Comparison of ENCODE assay signal across 18 mouse cellular contexts in the genomic region with DNA sequence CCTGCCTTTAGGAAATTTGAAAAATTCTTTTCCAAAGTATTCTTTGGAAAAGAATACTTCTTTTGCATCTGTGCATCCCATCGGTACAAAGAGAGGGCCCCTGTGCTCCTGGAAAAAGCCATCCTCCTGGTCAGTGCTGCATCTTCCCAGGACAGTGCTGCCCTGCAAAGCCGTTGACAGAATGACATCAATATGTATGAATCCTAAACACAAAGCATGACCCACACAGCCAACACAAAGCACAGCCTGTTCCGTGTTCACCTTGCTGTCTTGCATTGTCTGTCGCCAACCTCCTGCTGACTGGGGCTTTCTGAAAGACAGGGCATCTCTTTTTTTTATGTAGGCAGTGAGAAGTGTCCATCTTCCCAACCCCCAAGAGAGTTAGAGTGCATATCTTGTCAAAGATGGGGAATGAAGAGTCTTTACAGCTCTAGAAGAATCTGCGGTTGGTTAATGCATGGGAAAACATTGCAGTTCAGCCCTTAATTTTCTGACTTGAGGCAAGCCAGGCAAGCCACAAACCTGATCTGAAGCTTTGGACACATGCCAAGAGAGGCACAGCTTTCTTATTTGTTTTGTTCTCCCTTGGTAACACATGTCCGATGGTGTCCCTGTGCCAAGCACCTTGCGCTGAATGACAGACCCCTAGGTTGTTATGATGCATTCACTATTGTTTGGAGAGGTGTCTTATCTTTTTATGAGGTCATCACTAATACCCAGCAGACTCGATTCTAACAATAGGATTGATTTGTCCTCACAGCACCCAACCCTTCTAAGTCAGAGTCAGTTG. TPM values are rescaled to one million over a fixed set of nuclear protein-coding genes. Genes with fewer than 3 reads are reported as not detected.
A peak's percentile ranks its signal among the peaks of the same experiment; 100 is the strongest.
DNase-seq lines count a peak whose midpoint lies in the region; ATAC-seq lines count a peak whose summit lies in the region.
"Had no signal": no experiment of that assay in that cellular context is flagged by ENCODE, and none has a peak within 500 bp of the region (broad histone marks: within the 10 kb centered on the region; RNA-seq: fewer than 3 reads in every experiment).

No protein-coding gene starts in this region.

- H3K4me2 ChIP-seq in forebrain, embryonic 13.5 days, result no peak overlapping the region
- H3K4me2 ChIP-seq in forebrain, embryonic 16.5 days (ENCODE audit: low read length), result no peak overlapping the region
- no peak overlapping the region for H3K4me2 ChIP-seq in intestine, embryonic 15.5 days (replicated peaks)
- no peak overlapping the region for H3K4me2 ChIP-seq in intestine, embryonic 16.5 days (ENCODE audit: low read depth, low read length)
- no peak overlapping the region for H3K4me2 ChIP-seq in midbrain, embryonic 13.5 days (replicated peaks)
- H3K4me2 ChIP-seq: embryonic facial prominence, embryonic 12.5 days; limb, embryonic 15.5 days; neural tube, embryonic 15.5 days had no signal

- H3K4me1 ChIP-seq in forebrain, embryonic 13.5 days, result peaks cover 12% of the 10 kb centered on the region
- no peaks in the 10 kb centered on the region for H3K4me1 ChIP-seq in forebrain, embryonic 16.5 days (replicated peaks; ENCODE audit: control insufficient read depth, insufficient read depth, low read length)
- 0 out of 2 replicates have a peak, but pooled peaks cover 4% of the 10 kb centered on the region for H3K4me1 ChIP-seq in intestine, embryonic 15.5 days (replicated peaks)
- no peaks in the 10 kb centered on the region for H3K4me1 ChIP-seq in intestine, embryonic 16.5 days (ENCODE audit: control insufficient read depth, insufficient read depth, low read length)
- peaks cover 14% of the 10 kb centered on the region for H3K4me1 ChIP-seq in hindbrain, embryonic 10.5 days (replicated peaks)
- H3K4me1 ChIP-seq in midbrain, embryonic 13.5 days (replicated peaks), result peaks cover 11% of the 10 kb centered on the region
- H3K4me1 ChIP-seq: embryonic facial prominence, embryonic 12.5 days; limb, embryonic 15.5 days had no signal

- H3K9me3 ChIP-seq in forebrain, embryonic 13.5 days (replicated peaks), result no peaks in the 10 kb centered on the region
- no peaks in the 10 kb centered on the region for H3K9me3 ChIP-seq in forebrain, embryonic 16.5 days (ENCODE audit: control insufficient read depth, low read length)
- no peaks in the 10 kb centered on the region for H3K9me3 ChIP-seq in intestine, embryonic 15.5 days
- H3K9me3 ChIP-seq in intestine, embryonic 16.5 days (ENCODE audit: control insufficient read depth, low read length), result no peaks in the 10 kb centered on the region
- H3K9me3 ChIP-seq in hindbrain, embryonic 10.5 days, result 0 out of 2 replicates have a peak, but pooled peaks cover 4% of the 10 kb centered on the region
- H3K9me3 ChIP-seq in midbrain, embryonic 13.5 days, result no peaks in the 10 kb centered on the region
- H3K9me3 ChIP-seq: embryonic facial prominence, embryonic 12.5 days; limb, embryonic 15.5 days; neural tube, embryonic 15.5 days had no signal

- DNase-seq in hindbrain, embryonic 10.5 days (ENCODE audit: low spot score), result peak; percentile 43
- no peak for DNase-seq in gastrocnemius, postnatal 4 days (ENCODE audit: low spot score in 2 of 2)
- DNase-seq in gastrocnemius, adult 8-10 months (ENCODE audit: low spot score in 2 of 2), result no peak
- DNase-seq: adrenal gland, postnatal 36 days; cerebellum, postnatal 36 days; kidney, postnatal 10 days; lung, adult 2 months; thymus, postnatal 36 days had no signal

- no peak overlapping the region for H3K4me3 ChIP-seq in forebrain, embryonic 13.5 days
- no peak overlapping the region for H3K4me3 ChIP-seq in forebrain, embryonic 16.5 days (replicated peaks; ENCODE audit: low read length)
- H3K4me3 ChIP-seq in intestine, embryonic 15.5 days (replicated peaks), result no peak overlapping the region
- H3K4me3 ChIP-seq in intestine, embryonic 16.5 days (ENCODE audit: low read length), result no peak overlapping the region
- H3K4me3 ChIP-seq in hindbrain, embryonic 10.5 days, result no peak overlapping the region
- no peak overlapping the region for H3K4me3 ChIP-seq in midbrain, embryonic 13.5 days (replicated peaks)
- H3K4me3 ChIP-seq: embryonic facial prominence, embryonic 12.5 days; limb, embryonic 15.5 days; neural tube, embryonic 15.5 days had no signal

- 56% methylated on average over 8 of the region's 8 CpGs for WGBS in forebrain, embryonic 13.5 days
- 48% methylated on average over 8 of the region's 8 CpGs for WGBS in forebrain, embryonic 16.5 days
- WGBS in intestine, embryonic 15.5 days, result 67% methylated on average over 8 of the region's 8 CpGs
- 67% methylated on average over 8 of the region's 8 CpGs for WGBS in intestine, embryonic 16.5 days
- 56% methylated on average over 8 of the region's 8 CpGs for WGBS in hindbrain, embryonic 10.5 days
- 42% methylated on average over 8 of the region's 8 CpGs for WGBS in midbrain, embryonic 13.5 days

- no peak overlapping the region for H3K9ac ChIP-seq in forebrain, embryonic 13.5 days
- no peak overlapping the region for H3K9ac ChIP-seq in forebrain, embryonic 16.5 days (replicated peaks; ENCODE audit: low read depth, low read length)
- H3K9ac ChIP-seq in intestine, embryonic 15.5 days, result no peak overlapping the region
- H3K9ac ChIP-seq in intestine, embryonic 16.5 days (ENCODE audit: low read depth, low read length), result no peak overlapping the region
- no peak overlapping the region for H3K9ac ChIP-seq in midbrain, embryonic 13.5 days (replicated peaks)
- H3K9ac ChIP-seq: embryonic facial prominence, embryonic 12.5 days; limb, embryonic 15.5 days; neural tube, embryonic 15.5 days had no signal

- peak; percentile 24; the same call in 1 of the 2 replicates for ATAC-seq in forebrain, embryonic 13.5 days
- ATAC-seq in forebrain, embryonic 16.5 days, result no peak
- 0 out of 2 replicates have a peak, but pooled peaks have one; percentile 34 for ATAC-seq in intestine, embryonic 15.5 days
- no peak for ATAC-seq in intestine, embryonic 16.5 days
- ATAC-seq in midbrain, embryonic 13.5 days, result peak; percentile 45; the same call in 1 of the 2 replicates
- ATAC-seq: Patski had no signal

- no peaks in the 10 kb centered on the region for H3K27me3 ChIP-seq in forebrain, embryonic 13.5 days
- no peaks in the 10 kb centered on the region for H3K27me3 ChIP-seq in forebrain, embryonic 16.5 days (replicated peaks; ENCODE audit: control insufficient read depth, insufficient read depth, low read length)
- H3K27me3 ChIP-seq in intestine, embryonic 15.5 days (replicated peaks), result no peaks in the 10 kb centered on the region
- H3K27me3 ChIP-seq in intestine, embryonic 16.5 days (replicated peaks; ENCODE audit: control insufficient read depth, insufficient read depth, low read length), result no peaks in the 10 kb centered on the region
- H3K27me3 ChIP-seq in hindbrain, embryonic 10.5 days (ENCODE audit: insufficient read depth, poor library complexity, severe bottlenecking), result no peaks in the 10 kb centered on the region
- no peaks in the 10 kb centered on the region for H3K27me3 ChIP-seq in midbrain, embryonic 13.5 days
- H3K27me3 ChIP-seq: embryonic facial prominence, embryonic 12.5 days; limb, embryonic 15.5 days; neural tube, embryonic 15.5 days; Patski had no signal

- no peak overlapping the region for H3K27ac ChIP-seq in forebrain, embryonic 13.5 days
- H3K27ac ChIP-seq in forebrain, embryonic 16.5 days (ENCODE audit: low read length), result no peak overlapping the region
- H3K27ac ChIP-seq in intestine, embryonic 15.5 days, result no peak overlapping the region
- no peak overlapping the region for H3K27ac ChIP-seq in intestine, embryonic 16.5 days (ENCODE audit: low read length)
- peak overlapping the region; percentile 45 for H3K27ac ChIP-seq in hindbrain, embryonic 10.5 days
- H3K27ac ChIP-seq in midbrain, embryonic 13.5 days, result no peak overlapping the region; the same call in 1 of the 2 replicates
- H3K27ac ChIP-seq: embryonic facial prominence, embryonic 12.5 days; limb, embryonic 15.5 days; neural tube, embryonic 15.5 days; stomach, postnatal 0 days had no signal

- peaks cover 4% of the 10 kb centered on the region; the same call in 1 of the 2 replicates for H3K36me3 ChIP-seq in forebrain, embryonic 13.5 days (ENCODE audit: poor library complexity, severe bottlenecking)
- no peaks in the 10 kb centered on the region for H3K36me3 ChIP-seq in forebrain, embryonic 16.5 days (ENCODE audit: control insufficient read depth, insufficient read depth)
- H3K36me3 ChIP-seq in intestine, embryonic 15.5 days, result peaks cover 11% of the 10 kb centered on the region; the same call in 1 of the 2 replicates
- no peaks in the 10 kb centered on the region for H3K36me3 ChIP-seq in intestine, embryonic 16.5 days (ENCODE audit: control insufficient read depth, insufficient read depth, low read length)
- peaks cover 6% of the 10 kb centered on the region; the same call in 1 of the 2 replicates for H3K36me3 ChIP-seq in hindbrain, embryonic 10.5 days
- peaks cover 6% of the 10 kb centered on the region; the same call in 1 of the 2 replicates for H3K36me3 ChIP-seq in midbrain, embryonic 13.5 days
- H3K36me3 ChIP-seq: neural tube, embryonic 15.5 days had no signal

RNA-seq across cellular contexts. Expression of gene Anxa3, which starts 45.7 kb away (rescaled TPM):
- polyA plus RNA-seq in forebrain, embryonic 13.5 days (2015; fragmentation: Nextera tagmentation; extraction: Ambion mirVana), result 18.2 and 19.1 TPM in 2 replicates
- 25.0 and 29.2 TPM in 2 replicates for polyA plus RNA-seq in forebrain, embryonic 16.5 days (2015; fragmentation: Nextera tagmentation; extraction: Ambion mirVana)
- polyA plus RNA-seq in intestine, embryonic 15.5 days (2015; fragmentation: Nextera tagmentation; extraction: Ambion mirVana), result 48.3 and 50.1 TPM in 2 replicates
- 45.1 and 48.4 TPM in 2 replicates for polyA plus RNA-seq in intestine, embryonic 16.5 days (2015; fragmentation: Nextera tagmentation; extraction: Ambion mirVana)
- 49.2 and 52.5 TPM in 2 replicates for polyA plus RNA-seq in hindbrain, embryonic 10.5 days (2016; fragmentation: Nextera tagmentation; extraction: Ambion mirVana)
- polyA plus RNA-seq in midbrain, embryonic 13.5 days (2015; fragmentation: Nextera tagmentation; extraction: Ambion mirVana), result 21.7 and 22.7 TPM in 2 replicates
- 10 to 100 TPM; 38.2 to 43.0 TPM for total RNA-seq in gastrocnemius, postnatal 4 days (2021)
- total RNA-seq in gastrocnemius, adult 8-10 months (2022), result 10 to 100 TPM in 2 of 4 experiments, 1 to 10 TPM in 2; 6.2 to 12.2 (median 10.0) TPM

Comparison
In these comparisons a context has a peak if more than half of its experiments do, and no peak if none do; other contexts are left out.
1. ATAC-seq: peak in forebrain, embryonic 13.5 days (single experiment), intestine, embryonic 15.5 days (single experiment) and midbrain, embryonic 13.5 days (single experiment); none in forebrain, embryonic 16.5 days (single experiment) and intestine, embryonic 16.5 days (single experiment).